Mouse (Mus musculus): ENCODE measurements around the gene Cradd.

- TF ChIP-seq CEBPB (IDR thresholded peaks at IDR 0.05; ENCODE audit: insufficient read depth, poor library complexity, severe bottlenecking) (no peak), USF1 (IDR thresholded peaks at IDR 0.05; ENCODE audit: low read depth) (no peak), MAX (IDR thresholded peaks at IDR 0.05; ENCODE audit: low read depth) (no peak), POLR2A (IDR thresholded peaks at IDR 0.05; ENCODE audit: insufficient read length, low read depth) (no peak), TCF3 (IDR thresholded peaks at IDR 0.05; ENCODE audit: insufficient read length, low read depth) (no peak), SRF (IDR thresholded peaks at IDR 0.05; ENCODE audit: control insufficient read depth, insufficient read length, low read depth) (no peak), MYOG (IDR thresholded peaks at IDR 0.05; ENCODE audit: control insufficient read depth in 1 of 3, insufficient read depth in 1 of 3, insufficient read length in 2 of 3, low read depth in 2 of 3) (no peak), POLR2AphosphoS2 (IDR thresholded peaks at IDR 0.05; ENCODE audit: insufficient read length, low read depth) (no peak), TCF12 (IDR thresholded peaks at IDR 0.05; ENCODE audit: insufficient read depth, poor library complexity, severe bottlenecking) (no peak)
These were observed 26.2 kb downstream of the Cradd start for GRCm38 (mm10) chr10:95297690-95298104.
